Mouse (Mus musculus) spleen, adult 2 months (tissue): Measurements from ENCODE around the gene Dusp8.

ENCODE experiments used
- CTCF ChIP-seq: fragments of 200-500 bp; IDR thresholded peaks from 2 replicates; pipeline ENCODE4 v1.5.1; 2011; ENCODE audit warnings: mild to moderate bottlenecking, inconsistent platforms; ENCODE audit not compliant: insufficient read depth, insufficient read length, insufficient replicate concordance; ENCODE audit errors: extremely low read depth
- POLR2A ChIP-seq: fragments of 200-500 bp; IDR thresholded peaks from 2 replicates; pipeline ENCODE4 v1.6.1; 2011; ENCODE audit warnings: low read depth, low read length, inconsistent platforms

DNA sequence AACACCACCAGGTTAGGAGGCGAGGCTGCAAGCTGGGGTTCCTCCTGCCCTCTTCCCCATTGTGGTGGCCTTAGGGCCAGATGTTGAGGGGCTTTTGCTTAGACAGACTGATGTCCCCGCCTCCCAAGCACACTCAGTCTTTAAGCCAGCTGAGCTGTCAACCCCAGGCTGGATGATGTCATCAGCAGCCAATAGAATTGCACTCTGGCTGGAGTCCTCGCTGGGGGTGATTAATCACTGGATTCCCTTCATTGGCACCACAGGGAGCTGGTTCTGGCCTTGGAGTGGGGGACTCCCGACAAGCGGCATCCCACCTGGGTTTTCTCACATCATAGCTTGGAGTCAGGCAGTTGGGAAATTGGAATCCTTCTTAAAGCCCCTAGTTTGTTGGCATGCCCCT, 6.8 kb downstream of the Dusp8 start:
- no peak for TF ChIP-seq CTCF
- no peak for TF ChIP-seq POLR2A
